Mouse (Mus musculus): ENCODE data around the gene Gm17660.
"Not testable (repeated sequence)": the region's sequence is repeated elsewhere in the genome, so short reads cannot be mapped to it uniquely, and the experiment has no call there.

Gm17660 gene

GRCm38 (mm10) chr5:104043704-104044103 is 33.7 kb downstream of the Gm17660 start:
- DNase-seq (ENCODE audit: low spot score in 2 of 2): peak in 1 of 2 experiments; percentile 5

DNA sequence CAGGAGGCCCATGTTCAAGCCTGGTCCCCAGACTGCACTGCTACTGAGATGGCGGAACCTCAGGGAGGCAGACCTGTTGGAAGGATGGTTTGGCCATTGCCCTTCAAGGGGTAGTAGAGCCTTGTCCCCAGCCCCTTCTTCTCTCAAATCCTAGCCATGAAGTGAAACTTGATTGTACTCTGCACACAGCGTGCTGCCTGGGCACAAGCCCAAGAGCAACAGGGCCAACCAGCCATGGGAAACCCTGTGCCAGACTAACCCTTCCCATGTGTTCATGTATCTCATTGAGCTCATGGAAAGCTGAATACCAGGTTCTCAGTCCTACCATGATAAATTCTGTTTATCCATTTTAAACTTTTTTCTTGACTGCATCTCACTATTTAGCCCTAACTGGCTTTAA is 34.5 kb downstream of the Gm17660 start:
- DNase-seq (ENCODE audit: low spot score in 2 of 2): peak in 1 of 2 experiments; percentile 21

DNA sequence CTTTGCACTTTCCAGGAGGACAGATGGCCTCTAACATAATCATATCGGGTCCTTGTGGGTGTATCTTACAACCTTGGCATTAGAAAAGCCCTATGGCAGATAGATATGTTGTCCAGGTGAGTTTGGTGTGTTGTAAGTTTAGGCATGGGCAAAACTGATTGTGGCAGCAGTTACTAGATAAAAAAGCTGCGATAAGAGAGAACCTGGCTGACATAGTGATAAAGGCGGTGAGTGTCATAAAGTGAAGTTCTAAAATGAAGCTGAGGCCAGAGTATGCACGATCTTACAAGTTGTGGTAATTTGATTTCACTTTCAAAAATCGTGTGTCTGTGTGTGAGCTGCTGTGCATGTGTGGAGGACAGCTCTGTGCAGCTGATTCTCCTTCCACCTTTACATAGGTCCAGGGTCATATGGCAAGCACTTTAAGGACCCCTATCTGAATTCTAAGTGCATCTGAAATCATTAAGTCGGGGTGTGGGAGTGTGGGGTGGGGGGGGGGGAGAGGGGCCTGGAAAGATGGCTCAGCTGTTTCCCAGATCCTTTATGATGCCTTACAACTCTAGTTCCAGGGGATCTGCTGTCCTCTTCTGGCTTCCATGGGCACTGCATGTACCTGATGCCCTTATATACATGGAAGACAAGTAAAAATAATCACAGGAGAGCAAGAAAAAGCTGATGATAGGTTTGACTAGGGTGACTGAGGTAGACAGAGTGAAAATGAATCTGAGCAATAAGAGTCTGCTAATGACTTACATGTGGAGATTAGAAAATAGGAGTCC is 38.1 kb downstream of the Gm17660 start:
- DNase-seq (ENCODE audit: low spot score in 2 of 2): peak in 1 of 2 experiments; percentile 51

DNA sequence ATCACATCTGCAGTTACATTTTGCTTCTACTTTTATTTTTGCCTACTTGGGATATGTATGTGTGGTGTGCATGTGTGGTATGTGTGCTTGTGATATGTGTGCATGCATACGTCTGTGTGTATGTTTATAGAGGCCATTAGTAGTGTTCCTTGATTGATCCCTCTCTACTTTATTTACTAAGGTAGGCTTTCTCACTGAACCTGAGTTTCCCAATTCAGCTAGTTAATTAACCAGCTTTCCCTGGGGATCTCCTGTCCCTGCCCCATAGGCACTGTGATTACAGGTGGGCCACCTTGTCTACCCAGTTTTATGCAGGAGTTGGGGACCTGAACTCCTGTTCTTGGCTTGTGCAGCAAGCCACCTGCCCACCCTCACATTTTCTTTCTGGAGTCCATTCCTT is 40.7 kb downstream of the Gm17660 start:
- no peak for DNase-seq (ENCODE audit: low spot score in 2 of 2)

GRCm38 (mm10) chr5:104035824-104036223 is 41.6 kb downstream of the Gm17660 start:
- no peak for DNase-seq (ENCODE audit: low spot score in 2 of 2)

DNA sequence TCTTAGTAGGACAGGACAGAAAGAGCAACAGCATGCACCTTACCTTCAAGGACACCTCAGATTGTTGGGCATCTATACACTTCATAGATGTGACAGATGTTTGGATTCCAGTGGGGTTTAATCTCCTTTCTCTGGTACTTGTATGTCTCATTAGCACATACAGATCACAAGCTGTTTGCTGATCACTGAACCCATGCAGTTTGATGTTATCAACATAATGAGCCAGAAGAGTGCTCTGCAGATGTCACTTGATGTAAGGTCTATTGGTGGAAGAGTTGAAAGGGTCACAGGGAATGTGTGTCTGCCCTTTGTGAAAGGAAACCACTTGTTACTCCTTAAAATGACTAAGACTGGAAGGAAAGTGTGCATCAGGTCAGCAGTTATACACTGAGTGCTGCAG is 42.3 kb downstream of the Gm17660 start:
- no peak for DNase-seq (ENCODE audit: low spot score in 2 of 2)

- DNase-seq (ENCODE audit: low spot score in 2 of 2): no peak
These were observed 44.8 kb downstream of the Gm17660 start for GRCm38 (mm10) chr5:104032434-104033097.

DNA sequence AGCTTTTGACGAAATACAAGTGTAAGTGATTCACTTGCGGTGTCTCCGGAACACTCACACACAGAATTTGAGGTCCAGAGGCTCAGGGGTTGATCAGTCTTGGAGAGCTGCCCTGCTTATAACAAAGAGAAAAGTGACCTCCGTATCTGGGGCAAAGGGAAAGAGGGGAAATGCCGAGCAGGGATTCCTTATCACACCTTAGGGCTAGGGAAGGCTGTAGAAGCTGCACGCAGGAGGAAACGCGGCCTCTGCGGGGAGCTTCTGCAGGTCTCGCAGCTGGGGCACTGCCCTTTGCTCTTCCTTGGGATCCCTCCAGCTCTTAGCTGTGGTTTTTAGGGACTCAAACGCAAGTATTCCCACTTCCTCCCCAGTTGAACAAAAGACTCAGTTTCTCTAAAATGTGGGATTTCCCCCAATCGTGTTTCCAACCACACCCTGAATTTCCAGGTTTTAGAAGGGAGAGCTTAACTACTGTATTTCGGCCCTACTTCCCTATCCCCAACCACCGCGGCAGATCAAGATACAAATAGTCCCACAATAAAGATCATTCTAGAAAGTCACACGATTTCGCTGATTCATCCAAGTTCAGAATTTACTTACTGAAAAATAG is 52.1 kb downstream of the Gm17660 start:
- no peak for DNase-seq (ENCODE audit: low spot score in 2 of 2)

DNA sequence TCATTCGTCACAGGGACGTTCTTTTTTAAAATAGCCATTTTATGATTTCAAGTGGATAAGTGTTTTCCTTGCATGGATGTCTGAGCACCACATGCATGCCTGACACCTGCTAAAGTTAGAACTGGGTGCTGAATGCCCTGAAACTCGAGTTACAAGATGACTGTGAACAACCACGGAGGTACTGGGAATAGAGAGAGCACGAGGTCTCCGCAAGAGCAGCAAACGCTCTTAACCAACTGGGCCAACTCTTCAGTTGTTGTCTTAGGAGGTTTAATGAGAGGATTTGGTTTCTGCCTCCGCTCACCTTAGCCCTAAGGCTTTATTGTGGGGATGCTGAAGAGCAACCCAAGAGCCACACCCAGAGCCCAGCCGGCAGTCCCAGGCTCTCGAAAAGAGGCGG is 52.6 kb downstream of the Gm17660 start:
- no peak for DNase-seq (ENCODE audit: low spot score in 2 of 2)

DNA sequence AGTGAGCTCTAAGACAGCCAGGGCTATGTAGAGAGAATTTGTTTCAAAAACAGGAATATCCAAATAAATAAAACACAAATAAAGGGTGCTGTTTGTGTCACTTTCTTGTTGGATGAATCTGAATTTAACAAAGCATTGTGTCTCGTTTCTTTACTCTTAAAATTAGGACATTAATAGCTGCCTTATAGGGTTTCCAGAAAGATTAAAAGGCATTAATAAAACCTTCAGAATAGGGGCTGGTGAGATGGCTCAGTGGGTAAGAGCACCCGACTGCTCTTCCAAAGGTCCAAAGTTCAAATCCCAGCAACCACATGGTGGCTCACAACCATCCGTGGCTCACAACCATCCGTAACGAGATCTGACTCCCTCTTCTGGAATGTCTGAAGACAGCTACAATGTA is 53.2 kb downstream of the Gm17660 start:
- DNase-seq (ENCODE audit: low spot score in 2 of 2): not testable (repeated sequence)

DNA sequence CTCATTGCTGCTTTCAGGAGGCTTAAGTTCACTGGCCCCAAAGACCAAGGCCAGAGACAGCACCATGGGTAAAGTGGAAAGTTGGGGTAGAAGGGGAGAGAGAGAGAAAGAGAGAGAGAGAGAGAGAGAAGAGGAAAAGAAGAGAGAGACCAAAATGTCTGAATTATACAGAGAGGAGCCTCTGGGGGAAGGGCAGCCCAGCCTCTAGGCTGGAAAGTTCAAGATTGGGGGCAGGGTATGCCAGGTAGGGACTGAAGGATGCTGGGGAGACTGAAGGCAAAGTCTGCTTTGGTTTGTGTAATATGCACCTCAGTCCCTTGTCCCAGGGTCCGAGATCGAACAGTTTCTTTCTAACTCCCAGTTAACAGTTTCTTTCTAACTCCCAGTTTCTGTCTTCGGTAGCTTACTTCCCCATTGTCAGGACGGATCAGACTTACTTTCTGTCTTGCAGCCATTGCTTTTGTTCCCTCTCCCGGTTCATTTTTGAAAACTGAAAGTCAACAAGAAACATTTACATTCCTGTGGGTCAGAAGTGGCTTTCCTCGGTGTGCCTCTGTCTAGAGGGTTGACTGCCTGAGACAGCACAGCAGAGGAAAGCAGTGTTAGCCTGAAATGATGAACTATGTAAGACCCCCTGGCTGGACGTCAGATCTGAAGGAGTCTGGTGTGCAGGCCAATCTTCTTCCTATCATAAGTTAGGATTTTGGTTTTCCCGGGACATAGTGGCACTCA is 54.0 kb downstream of the Gm17660 start:
- no peak for DNase-seq (ENCODE audit: low spot score in 2 of 2)

DNA sequence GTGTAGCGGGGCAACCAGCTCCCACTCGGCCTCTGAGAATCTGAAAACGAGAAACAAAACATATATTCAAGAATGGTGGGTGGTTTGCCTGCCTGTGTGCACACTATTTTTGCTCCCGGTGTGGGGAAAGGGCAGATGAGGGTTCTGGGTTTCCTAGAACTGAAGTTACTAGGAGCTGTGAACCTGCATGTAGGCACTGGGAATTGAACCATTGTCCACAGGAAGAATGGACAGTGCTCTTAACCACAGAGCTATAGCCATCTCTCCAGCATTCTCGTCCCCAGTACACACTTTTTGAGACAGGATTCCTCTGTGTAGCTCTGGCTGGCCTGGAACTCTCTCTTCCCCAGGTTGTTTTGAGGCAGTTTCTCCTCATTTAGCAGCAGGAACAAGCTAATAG is 54.9 kb downstream of the Gm17660 start:
- DNase-seq (ENCODE audit: low spot score in 2 of 2): no peak

DNA sequence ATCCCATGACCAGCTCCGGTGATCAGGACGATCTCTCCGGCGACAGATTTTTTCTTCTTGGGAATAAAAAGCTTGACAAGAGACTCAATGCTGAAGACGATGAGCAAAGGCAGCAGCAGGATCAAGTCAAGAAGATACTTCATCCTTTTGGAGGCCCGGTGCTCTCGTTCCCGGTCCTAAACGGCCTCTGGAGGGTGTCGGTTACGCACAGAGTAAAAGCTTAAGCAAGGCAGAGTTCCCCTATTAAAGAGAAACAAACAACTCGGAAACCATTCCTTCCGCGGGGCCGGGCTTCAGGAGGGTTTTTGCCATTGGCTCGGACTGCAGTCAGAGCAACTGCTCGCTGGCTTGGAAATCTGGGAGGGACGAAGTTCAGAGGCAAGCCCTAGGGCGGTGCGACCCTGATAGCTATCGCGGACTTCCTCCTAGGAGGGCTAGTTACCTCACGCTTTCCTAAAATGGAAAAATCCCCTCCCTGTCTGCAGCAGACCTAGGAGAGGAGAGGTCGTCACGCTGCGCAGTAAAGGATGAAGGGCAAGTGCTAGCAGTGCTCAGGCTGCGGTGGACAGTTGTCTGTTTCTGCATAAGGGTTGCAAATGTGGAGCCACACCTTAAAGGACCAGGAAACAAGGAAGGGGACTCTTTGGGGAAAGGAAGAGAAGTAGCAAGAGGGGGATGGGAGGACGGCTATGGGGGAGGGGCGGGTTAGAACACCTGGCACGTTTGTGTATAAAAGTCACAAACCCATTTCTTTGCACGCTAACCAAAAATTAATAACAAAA is 55.6 kb downstream of the Gm17660 start, which contains the start of gene Hsd17b11:
TSS of gene Hsd17b11 (minus strand) at position 323 of the 782 bp plus-strand sequence.
- DNase-seq (ENCODE audit: low spot score in 2 of 2): peak; percentile 82 to 83

Measured in right cerebral cortex, postnatal 10 days (tissue).